Mouse (Mus musculus) liver, adult (tissue): ENCODE measurements around the gene Cnfn.

Experiments used
- GATA4 ChIP-seq: IDR thresholded peaks from 2 replicates; pipeline ENCODE4 v1.6.1; 2014; ENCODE audit warnings: mild to moderate bottlenecking, low read length; ENCODE audit not compliant: insufficient replicate concordance

Cnfn gene

DNA sequence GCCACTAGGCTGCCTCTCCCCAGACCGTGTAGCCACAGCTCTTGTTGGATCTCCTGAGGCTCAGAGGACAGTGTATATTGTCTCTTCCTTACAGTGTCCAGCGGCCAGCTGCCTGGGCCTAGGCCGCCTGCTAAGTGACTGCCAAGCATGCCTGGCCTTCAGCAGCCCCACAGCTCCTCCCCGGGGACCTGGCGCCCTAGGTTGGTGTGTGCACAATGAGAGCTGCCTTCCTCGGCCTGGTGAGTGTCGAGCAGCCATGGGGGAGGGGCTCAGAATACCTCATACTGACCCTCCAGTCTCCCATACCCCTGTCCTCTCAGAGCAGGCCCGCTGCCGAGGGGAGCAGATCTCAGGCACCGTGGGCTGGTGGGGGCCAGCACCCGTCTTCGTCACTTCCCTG lies 35.1 kb downstream of the Cnfn start:
- TF ChIP-seq GATA4: no peak

DNA sequence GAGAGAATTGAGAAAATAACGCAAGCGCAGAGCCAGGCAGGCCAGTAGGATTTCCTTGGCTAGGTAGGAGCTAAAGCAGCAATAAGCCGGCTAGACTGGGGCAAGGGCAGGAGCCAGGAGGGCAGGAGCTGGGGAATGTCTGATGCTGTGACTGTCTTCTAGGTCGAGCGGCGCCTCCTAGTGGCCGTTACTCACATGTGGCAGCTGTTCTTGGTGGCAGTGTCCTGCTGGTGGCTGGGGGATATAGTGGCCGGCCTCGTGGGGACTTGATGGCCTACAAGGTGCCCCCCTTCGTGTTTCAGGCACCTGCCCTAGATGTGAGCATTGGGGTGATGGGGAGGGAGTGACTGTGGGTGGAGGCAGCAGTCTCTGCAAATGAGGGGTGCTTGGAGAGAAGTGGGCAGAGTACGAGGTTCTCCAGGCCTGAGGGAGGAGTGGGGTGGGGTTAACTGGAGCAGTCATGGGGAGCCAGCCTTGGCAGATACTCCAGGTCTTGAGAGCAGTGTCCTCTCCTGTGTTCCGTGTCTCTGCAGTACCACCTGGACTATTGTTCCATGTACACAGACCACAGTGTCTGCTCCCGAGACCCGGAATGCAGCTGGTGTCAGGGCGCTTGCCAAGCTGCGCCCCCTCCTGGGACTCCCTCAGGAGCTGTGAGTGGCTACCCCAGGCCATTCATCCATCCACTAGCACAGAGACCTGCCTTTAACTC lies 35.8 kb downstream of the Cnfn start:
- TF ChIP-seq GATA4: no peak

DNA sequence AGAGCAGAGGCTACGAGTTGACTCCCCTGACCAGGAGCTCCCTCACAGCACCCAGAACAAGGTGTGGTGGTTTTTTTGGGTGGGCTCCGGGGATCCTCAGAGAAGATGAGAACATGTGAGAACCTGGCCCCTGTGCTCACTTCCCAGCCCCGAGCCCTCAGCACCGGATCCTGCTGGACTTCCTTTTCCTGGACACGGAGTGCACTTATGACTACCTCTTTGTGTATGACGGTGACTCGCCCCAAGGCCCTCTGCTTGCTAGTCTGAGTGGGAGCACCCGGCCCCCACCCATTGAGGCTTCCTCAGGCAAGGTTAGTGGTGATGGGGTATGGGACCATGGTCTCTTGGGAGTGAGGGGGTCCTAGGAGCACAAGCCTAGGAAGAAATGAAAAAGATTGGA lies 43.3 kb downstream of the Cnfn start:
- no peak for TF ChIP-seq GATA4

DNA sequence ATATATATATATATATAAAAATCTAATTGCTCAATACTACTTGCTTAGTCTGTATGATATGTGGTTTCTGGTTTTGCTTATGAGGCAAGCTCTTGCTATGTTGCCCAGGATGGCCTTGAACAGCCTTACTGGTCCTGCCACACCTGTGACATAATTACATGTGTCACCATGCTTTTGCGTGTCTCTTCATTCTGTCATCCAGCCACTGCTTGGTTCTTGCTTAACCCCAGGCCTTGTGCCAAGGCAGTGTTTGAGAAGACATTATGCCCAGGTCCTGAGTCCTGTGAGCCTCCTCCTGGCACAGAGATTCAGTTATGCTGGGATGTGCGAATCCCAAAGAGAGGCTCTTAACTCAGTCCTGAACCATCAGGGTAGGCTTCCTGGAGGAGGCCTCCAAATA lies 46.3 kb downstream of the Cnfn start:
- TF ChIP-seq GATA4: no peak

DNA sequence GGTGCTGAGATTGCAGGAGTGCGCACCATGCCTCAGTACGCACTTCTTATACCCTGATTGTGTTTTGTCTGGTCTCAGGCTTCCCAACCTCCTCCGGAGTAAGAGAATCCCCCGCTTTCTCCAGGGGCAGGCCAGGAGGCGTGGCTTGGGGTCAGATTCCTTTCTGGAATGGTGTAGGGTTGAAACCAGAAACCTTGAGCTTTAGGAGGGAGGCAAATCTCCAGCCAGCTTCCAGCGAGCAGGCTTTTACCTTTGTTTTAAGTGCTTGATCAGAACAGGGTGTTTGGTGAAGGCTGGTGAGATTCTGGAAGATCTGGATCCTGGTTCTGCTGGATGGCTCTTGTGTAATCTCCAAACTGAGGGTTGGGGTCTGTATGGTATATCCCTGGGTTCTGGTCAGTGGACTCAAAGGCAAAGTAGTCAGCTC lies 47.5 kb downstream of the Cnfn start:
- TF ChIP-seq GATA4: no peak
